Mouse (Mus musculus) ES-CJ7 (cell line): Measurements from ENCODE around the gene Ren1.
A peak's percentile ranks its signal among the peaks of the same experiment; 100 is the strongest.

Experiments
- DNase-seq: peaks from one replicate; pipeline ENCODE4 v3.0.0; 2011; ENCODE audit warnings: low read depth, low spot score

Ren1 gene

DNA sequence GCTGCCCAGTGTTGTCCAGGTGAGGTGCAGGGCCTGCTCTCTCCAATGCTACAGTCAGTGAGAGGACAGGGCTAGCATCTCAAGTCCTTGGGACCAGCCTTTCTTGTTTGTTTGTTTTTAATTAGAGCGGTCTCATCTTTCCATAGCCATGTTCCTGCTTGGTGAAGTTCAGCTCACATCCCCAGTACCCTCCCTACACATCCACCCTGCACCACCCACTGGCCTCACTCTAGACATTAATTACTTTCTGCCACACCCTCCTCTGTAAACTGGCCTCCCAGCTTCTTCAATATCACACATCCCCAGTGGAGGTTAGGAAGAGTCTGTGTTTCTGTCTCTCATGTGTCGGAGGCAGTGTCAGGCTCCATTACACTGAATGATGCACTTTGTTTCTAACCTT lies 6.0 kb upstream of the Ren1 start:
- DNase-seq, result no peak

- no peak for DNase-seq
Measured at GRCm38 (mm10) chr1:133346531-133346930, 3.8 kb upstream of the Ren1 start.

DNA sequence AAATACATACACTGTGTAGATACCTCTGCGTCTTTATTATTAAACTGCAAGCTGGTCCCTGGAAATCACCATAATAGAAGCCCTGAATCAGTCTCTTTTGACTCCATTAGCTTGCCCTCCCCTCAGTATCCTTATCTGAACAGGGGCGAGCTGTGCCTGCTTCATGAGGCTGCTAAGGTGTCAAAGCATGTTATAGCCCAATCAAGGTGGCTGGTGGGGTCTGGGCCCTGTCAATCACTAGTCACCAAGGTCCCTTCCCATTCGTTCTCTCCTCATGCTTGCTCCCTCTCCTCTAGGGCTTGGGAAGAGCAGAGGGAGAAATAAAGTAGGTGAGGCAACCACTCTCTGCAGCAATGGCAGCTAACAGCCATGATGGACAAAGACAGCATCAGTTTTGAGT lies 3.1 kb upstream of the Ren1 start:
- peak; percentile 53 for DNase-seq

GRCm38 (mm10) chr1:133347693-133348520 lies 2.4 kb upstream of the Ren1 start:
- DNase-seq, result peak; percentile 58

GRCm38 (mm10) chr1:133351762-133352161 lies 1.5 kb downstream of the Ren1 start:
- DNase-seq, result no peak

- peak; percentile 91 for DNase-seq
Measured at GRCm38 (mm10) chr1:133353371-133353809, 3.1 kb downstream of the Ren1 start.

- no peak for DNase-seq
Measured at GRCm38 (mm10) chr1:133355469-133355868, 5.2 kb downstream of the Ren1 start.

GRCm38 (mm10) chr1:133355912-133356311 lies 5.6 kb downstream of the Ren1 start:
- DNase-seq, result no peak

GRCm38 (mm10) chr1:133356330-133356729 lies 6.0 kb downstream of the Ren1 start:
- DNase-seq, result no peak

DNA sequence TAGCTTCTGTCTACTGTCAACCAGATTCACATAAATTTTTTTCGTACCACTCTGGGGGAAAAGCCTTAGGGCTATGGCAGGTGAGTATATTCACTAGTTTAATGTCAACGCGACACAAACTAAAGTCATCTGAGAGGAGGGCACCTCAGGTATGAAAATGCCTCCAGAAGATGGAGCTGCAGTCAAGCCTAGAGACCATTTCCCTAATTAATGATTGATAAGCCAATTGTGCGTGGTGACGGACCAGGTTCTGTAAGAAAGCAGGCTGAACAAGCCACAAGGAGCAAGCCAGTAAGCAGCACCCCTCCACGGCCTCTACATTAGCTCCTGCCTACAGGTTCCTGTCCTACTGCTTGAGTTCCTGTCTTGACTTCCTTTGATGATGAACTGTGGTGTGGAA lies 10.7 kb downstream of the Ren1 start:
- DNase-seq, result no peak

- no peak for DNase-seq
Measured at GRCm38 (mm10) chr1:133362103-133362502, 11.8 kb downstream of the Ren1 start.

GRCm38 (mm10) chr1:133363276-133364021 lies 13.1 kb downstream of the Ren1 start, which contains the start of gene Etnk2:
Gene Etnk2, plus strand, starts transcription at chr1:133363572.
- DNase-seq, result peak; percentile 98

GRCm38 (mm10) chr1:133364022-133364630 lies 13.8 kb downstream of the Ren1 start:
- DNase-seq, result peak; percentile 71

- no peak for DNase-seq
Measured at GRCm38 (mm10) chr1:133364890-133365289, 14.6 kb downstream of the Ren1 start.

DNA sequence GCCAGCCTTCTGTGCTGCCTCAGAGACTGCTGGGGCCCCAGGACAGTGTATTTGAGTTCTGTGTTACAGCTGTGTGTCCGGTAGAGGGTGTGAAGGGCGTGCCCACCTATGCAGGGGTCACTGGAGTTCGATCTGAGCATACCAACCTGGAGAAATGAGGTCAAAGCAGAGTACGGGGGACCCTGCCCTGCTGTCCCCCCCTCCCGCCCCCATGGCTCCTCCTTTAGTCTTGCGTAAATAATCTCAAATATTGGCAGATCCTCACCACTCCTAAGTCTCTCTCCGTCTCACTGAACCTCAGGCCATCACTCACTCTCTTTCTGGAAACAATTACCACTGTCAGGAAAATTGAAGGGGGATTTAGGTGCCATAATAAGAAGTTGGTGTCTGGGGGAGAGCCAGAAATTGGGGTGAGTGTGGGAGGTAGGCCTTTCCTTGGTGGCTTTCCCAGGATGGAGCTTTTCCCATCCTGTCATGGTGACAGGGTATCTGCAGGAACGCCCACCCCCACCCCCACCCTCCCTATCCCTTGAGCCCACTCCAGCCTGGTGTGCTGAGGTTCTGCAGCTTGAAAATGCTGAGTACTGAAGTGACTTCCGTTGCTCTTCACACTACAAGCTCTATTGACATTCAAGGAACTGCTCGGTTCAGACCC lies 16.8 kb downstream of the Ren1 start:
- no peak for DNase-seq

DNA sequence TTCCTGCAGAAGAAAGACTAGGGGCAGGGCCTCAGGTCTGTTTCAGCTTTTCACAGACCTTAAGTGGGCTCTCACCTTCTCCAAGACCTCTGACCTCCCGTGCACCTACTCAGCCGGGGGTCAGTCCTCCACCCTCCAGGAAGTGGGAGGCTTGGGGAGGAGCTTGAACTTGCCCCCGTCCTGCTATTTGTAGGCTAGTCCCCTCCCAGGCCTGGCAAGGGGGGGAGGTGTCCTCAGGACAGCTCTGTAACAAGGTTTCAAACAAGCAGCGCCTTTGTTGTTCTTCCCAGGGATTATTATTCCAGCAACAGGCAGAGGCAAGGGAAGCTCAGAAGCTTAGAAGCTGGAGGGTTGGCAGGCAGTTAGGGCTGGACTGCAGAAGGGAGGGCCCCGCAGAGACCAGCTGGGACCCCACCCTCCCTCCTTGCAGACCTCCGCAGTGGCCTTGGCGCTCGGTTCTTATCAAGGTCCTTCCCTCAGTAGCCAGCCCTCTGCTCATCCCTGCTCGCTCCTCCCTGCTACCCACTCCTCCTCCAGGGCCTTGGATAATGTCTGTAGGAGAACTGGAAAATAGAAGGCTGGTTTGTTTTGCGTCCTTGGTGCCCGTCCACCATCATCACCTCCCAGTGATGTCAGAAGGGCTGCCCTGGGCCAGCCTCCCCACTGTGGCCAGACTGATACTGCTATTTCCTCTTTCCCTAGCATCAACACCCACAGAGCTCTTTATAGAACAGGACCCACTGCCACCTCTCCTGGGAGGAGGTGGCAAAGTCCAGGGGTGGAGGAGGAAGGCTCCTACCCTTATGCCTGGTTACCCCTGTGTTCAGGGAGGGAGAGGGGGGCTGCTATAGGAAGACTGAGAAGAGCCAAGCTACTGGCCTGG lies 17.5 kb downstream of the Ren1 start:
- DNase-seq, result peak; percentile 98

- no peak for DNase-seq
Measured at GRCm38 (mm10) chr1:133368644-133369043, 18.3 kb downstream of the Ren1 start.

DNA sequence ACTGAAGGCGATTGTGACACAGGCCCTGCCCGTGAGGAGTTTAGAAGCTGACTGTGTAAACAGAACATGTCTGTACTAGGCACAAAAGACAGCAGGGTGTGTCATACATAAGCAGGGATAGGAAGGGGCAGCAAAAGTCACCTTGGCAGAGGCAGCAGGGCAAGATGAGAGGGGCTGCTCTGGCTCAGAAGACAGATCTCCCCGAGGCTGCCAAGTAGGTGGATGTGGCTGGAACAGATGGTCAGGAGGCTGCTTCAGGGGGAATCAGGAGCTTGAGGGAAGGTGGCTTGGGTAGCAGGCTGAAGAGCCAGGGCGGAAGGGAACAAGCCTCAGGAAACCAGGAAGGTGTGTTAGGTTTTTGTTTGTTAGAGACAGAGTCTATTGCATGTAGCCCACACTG lies 20.0 kb downstream of the Ren1 start:
- no peak for DNase-seq

- no peak for DNase-seq
Measured at GRCm38 (mm10) chr1:133371431-133371830, 21.1 kb downstream of the Ren1 start.

GRCm38 (mm10) chr1:133372113-133372512 lies 21.8 kb downstream of the Ren1 start:
- DNase-seq, result no peak
